Mouse (Mus musculus) testis, adult 2 months (tissue): ENCODE results near the gene Rhoj. TPM values are rescaled to one million over a fixed set of nuclear protein-coding genes. Genes with fewer than 3 reads are reported as not detected.

ENCODE experiments used
- H3K27ac ChIP-seq: fragments of 200-500 bp; 2 replicates; pipeline ENCODE4 v1.5.1; 2012; ENCODE audit warnings: low read depth, low read length; ENCODE audit not compliant: control insufficient read depth, insufficient read depth
- H3K27me3 ChIP-seq: fragments of 200-500 bp; 2 replicates; pipeline ENCODE4 v1.6.1; 2012; ENCODE audit warnings: mild to moderate bottlenecking, low read length, moderate library complexity; ENCODE audit not compliant: control insufficient read depth, insufficient read depth
- H3K36me3 ChIP-seq: fragments of 200-500 bp; 2 replicates; pipeline ENCODE4 v1.6.1; 2012; ENCODE audit warnings: mild to moderate bottlenecking, low read length; ENCODE audit not compliant: control insufficient read depth, insufficient read depth
- H3K4me1 ChIP-seq: fragments of 200-500 bp; 2 replicates; pipeline ENCODE4 v1.6.1; 2012; ENCODE audit warnings: low read length; ENCODE audit not compliant: control insufficient read depth, insufficient read depth
- H3K4me3 ChIP-seq: fragments of 200-500 bp; 2 replicates; pipeline ENCODE4 v1.5.1; 2012; ENCODE audit warnings: low read depth, mild to moderate bottlenecking, low read length, moderate library complexity, mixed read lengths; ENCODE audit not compliant: control insufficient read depth
- CTCF ChIP-seq: fragments of 200-500 bp; IDR thresholded peaks from 2 replicates; pipeline ENCODE4 v1.5.1; 2012; ENCODE audit warnings: low read depth, mild to moderate bottlenecking, inconsistent platforms, low read length, moderate library complexity; ENCODE audit not compliant: control insufficient read depth, insufficient read depth, insufficient replicate concordance
- POLR2A ChIP-seq: fragments of 200-500 bp; IDR thresholded peaks from 2 replicates; pipeline ENCODE4 v1.6.1; 2012; ENCODE audit warnings: low read depth, mild to moderate bottlenecking, inconsistent platforms, low read length, moderate library complexity; ENCODE audit not compliant: control insufficient read depth
- polyA plus RNA-seq: library from polyadenylated mRNA; depleted of rRNA; stranded (reverse); fragments of >200 nt; gene quantifications from 2 replicates; pipeline ENCODE4 v1.2.3, GENCODE M21; 2012

Rhoj gene
- polyA plus RNA-seq, 1 experiment = 2.9 TPM

DNA sequence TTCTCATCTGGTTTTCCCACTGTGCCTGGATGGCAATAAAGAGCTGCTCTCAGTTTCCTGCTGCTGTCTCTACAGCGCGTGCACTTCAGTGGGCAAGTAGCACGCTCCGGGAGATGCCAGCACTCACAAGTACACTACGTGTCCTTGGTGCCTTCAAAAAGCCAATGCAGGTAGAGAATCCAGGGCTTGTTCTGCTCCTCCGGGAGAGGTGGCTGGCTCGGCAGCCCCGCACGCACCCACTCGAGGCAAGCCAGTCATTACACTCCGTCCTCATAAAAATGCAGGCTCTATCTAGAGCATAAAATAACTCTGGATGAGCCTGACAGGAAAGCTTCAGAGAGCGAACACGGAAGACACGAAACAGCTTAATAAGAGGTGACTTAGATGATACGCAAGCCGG, 54.3 kb downstream of the Rhoj start:
- TF ChIP-seq POLR2A = no peak
- TF ChIP-seq CTCF = no peak
- peaks cover 5% of the 10 kb centered on the region; the same call in 1 of the 2 replicates for H3K4me1 ChIP-seq
- H3K4me3 ChIP-seq = peak overlapping the region; percentile 37
- no peak overlapping the region for H3K27ac ChIP-seq
- no peaks in the 10 kb centered on the region for H3K27me3 ChIP-seq
- no peaks in the 10 kb centered on the region for H3K36me3 ChIP-seq

DNA sequence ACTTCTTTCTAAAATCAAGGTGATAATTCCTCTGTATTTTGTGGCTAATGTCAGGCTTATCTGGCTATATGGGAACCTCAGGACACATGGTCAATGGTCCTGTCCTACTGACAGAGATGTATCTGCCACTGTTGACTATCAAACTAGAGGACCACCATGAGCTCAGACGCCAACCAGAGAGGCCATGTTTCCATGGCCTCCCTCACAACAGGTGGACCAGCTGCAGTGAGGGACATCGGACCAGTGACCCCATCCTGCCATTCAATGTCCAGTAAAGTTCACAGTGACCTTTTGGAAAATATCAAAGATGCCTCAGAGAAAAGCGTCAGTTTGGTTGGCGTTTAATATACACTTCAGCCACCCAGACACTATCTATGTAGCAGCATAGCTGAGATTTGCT, 56.3 kb downstream of the Rhoj start:
- Histone ChIP-seq H3K36me3 (no peaks in the 10 kb centered on the region), H3K27me3 (no peaks in the 10 kb centered on the region), H3K4me3 (no peak overlapping the region), H3K4me1 (peaks cover 5% of the 10 kb centered on the region; the same call in 1 of the 2 replicates), H3K27ac (no peak overlapping the region)
- TF ChIP-seq POLR2A = no peak
- no peak for TF ChIP-seq CTCF

- H3K36me3 ChIP-seq = no peaks in the 10 kb centered on the region
- peaks cover 5% of the 10 kb centered on the region; the same call in 1 of the 2 replicates for H3K4me1 ChIP-seq
- no peak for TF ChIP-seq POLR2A
- no peak for TF ChIP-seq CTCF
- H3K27me3 ChIP-seq = no peaks in the 10 kb centered on the region
- no peak overlapping the region for H3K27ac ChIP-seq
- H3K4me3 ChIP-seq = no peak overlapping the region
Observed at GRCm38 (mm10) chr12:75365621-75366124, 57.6 kb downstream of the Rhoj start.

- no peaks in the 10 kb centered on the region for H3K36me3 ChIP-seq
- no peak for TF ChIP-seq CTCF
- no peak for TF ChIP-seq POLR2A
- H3K27ac ChIP-seq = no peak overlapping the region
- no peaks in the 10 kb centered on the region for H3K27me3 ChIP-seq
- no peak overlapping the region for H3K4me3 ChIP-seq
- H3K4me1 ChIP-seq = peaks cover 4% of the 10 kb centered on the region; the same call in 1 of the 2 replicates
Observed at GRCm38 (mm10) chr12:75367371-75367770, 59.2 kb downstream of the Rhoj start.

GRCm38 (mm10) chr12:75368527-75368926, 60.4 kb downstream of the Rhoj start:
- peaks cover 3% of the 10 kb centered on the region; the same call in 1 of the 2 replicates for H3K4me1 ChIP-seq
- no peak for TF ChIP-seq CTCF
- no peak for TF ChIP-seq POLR2A
- H3K36me3 ChIP-seq = no peaks in the 10 kb centered on the region
- no peak overlapping the region for H3K4me3 ChIP-seq
- no peak overlapping the region for H3K27ac ChIP-seq
- no peaks in the 10 kb centered on the region for H3K27me3 ChIP-seq

GRCm38 (mm10) chr12:75369418-75369851, 61.3 kb downstream of the Rhoj start:
- Histone ChIP-seq H3K36me3 (no peaks in the 10 kb centered on the region), H3K4me3 (no peak overlapping the region), H3K27ac (no peak overlapping the region), H3K4me1 (peaks cover 3% of the 10 kb centered on the region; the same call in 1 of the 2 replicates), H3K27me3 (no peaks in the 10 kb centered on the region)
- no peak for TF ChIP-seq POLR2A
- no peak for TF ChIP-seq CTCF

- Histone ChIP-seq H3K4me3 (no peak overlapping the region), H3K27ac (no peak overlapping the region), H3K4me1 (no peaks in the 10 kb centered on the region), H3K36me3 (no peaks in the 10 kb centered on the region), H3K27me3 (no peaks in the 10 kb centered on the region)
- no peak for TF ChIP-seq POLR2A
Observed at GRCm38 (mm10) chr12:75374437-75374836, 66.3 kb downstream of the Rhoj start.

- no peak overlapping the region for H3K4me3 ChIP-seq
- no peak overlapping the region for H3K27ac ChIP-seq
- H3K4me1 ChIP-seq = no peaks in the 10 kb centered on the region
- TF ChIP-seq POLR2A (no peak), CTCF (no peak)
- H3K36me3 ChIP-seq = no peaks in the 10 kb centered on the region
- no peaks in the 10 kb centered on the region for H3K27me3 ChIP-seq
Observed at GRCm38 (mm10) chr12:75375060-75375459, 66.9 kb downstream of the Rhoj start.
